Mouse (Mus musculus): Measurements from ENCODE around the gene Fmo5.

GRCm38 (mm10) chr3:97620657-97621056, 7.9 kb upstream of the Fmo5 start:
- TF ChIP-seq POLR2A (IDR thresholded peaks at IDR 0.05; ENCODE audit: borderline replicate concordance, extremely low read depth, low read depth, low read length) (no peak), CTCF (IDR thresholded peaks at IDR 0.05; ENCODE audit: insufficient read depth, low read length) (no peak)

All from lung, adult 2 months (tissue).